Mouse (Mus musculus): ENCODE data around the gene Olfr195.
"Not testable (repeated sequence)": the region's sequence is repeated elsewhere in the genome, so short reads cannot be mapped to it uniquely, and the experiment has no call there.

The Olfr195 gene

DNA sequence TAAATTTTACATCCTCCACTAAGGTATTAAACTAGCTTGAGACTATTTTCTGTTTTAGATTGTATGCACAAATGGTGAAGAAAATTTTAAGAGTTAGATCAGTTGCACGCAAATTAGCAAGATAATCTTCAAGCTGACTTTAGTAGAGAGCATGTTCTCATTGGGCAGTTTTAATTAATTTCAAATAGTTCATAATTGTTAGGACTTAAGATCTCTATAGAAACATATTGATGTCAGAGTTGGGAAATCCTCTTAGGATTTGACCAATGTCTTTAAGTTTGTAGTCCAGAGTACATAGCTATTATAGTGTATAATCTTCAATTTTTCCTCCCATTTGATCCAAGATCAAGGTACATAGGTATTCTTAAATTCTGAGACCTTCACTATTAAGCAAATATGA lies at the start of gene Olfr195:
Gene Olfr195 (plus strand): TSS at position 301 of the 400 bp plus-strand sequence.
- DNase-seq: no peak

DNA sequence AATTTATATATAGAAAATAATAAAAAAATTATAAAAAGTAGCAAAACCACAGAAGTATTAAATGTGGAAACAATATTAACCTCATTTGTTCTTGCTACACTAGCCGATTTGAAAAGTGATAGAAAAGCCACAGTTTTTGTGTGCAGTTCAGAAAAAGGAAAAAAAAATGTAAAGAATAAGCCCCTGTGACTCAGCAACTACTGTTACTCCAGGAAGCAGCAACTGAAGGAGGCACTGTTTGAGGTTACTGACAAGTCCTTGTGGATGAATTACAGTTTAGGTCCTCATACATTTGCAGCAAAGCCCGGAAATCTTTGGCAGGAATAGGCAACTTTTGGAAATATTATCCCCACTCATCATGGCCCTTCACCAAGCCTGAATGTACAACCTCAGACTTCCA lies 41.5 kb upstream of the Olfr195 start:
- no peak for DNase-seq

DNA sequence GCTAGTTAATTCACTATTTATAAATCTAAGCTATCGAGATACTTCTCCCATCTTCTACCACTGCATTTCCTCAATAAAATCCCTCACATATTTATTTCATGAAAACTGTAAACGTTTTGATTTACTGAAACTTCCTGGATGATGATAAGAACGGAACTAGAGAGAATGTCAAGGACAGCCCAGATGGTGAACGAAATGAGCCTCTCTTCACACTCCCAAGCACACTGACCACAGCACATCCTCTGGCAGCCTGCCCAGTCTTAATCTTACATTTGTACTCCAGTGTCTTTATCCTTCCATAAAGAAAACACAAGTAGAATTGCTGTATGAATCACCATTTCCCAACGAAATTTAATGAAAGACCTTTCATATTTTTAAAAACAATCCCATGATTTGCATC lies 38.3 kb upstream of the Olfr195 start:
- DNase-seq: not testable (repeated sequence)

DNA sequence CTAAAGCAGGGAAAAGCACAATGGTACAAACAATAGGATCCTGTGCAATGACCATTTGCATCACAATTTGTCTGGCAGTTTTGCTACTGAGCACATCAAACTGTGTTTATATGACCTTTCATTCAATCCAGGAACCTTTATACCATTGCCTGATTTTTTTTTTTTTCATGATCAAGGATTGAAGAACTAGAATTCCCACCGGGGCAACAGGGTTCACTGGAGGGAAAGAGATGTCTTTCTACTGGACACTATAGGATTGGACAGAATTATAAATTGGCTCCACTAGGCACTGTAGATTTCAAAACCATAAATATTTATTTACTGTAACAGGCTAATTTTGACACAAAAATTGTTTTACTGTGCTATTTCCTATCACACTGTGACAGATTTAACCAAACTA lies 35.1 kb upstream of the Olfr195 start, which contains the start of gene Olfr193:
Gene Olfr193 (minus strand): TSS at position 101 of the 400 bp plus-strand sequence.
- no peak for DNase-seq

DNA sequence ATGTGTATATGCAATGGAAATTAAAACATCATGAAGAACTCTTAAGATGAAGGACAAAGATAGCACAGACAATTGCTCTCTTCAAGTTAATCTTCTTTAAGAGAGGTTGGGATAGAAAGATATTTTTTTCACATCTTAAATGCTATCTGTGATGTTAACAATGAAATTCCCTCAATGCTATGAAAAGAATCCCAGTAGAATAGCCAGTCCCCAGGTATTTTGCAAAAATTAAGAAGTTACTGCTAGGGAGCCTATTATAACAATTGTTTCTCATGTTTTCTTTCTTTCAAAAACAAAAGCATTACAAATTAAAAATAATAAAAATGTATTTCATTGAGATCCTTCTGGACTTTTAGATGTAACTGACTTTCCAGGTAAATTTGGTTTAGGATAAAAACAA lies 25.9 kb upstream of the Olfr195 start, which contains the start of gene Olfr194:
Gene Olfr194 (minus strand): TSS at position 101 of the 400 bp plus-strand sequence.
- no peak for DNase-seq

DNA sequence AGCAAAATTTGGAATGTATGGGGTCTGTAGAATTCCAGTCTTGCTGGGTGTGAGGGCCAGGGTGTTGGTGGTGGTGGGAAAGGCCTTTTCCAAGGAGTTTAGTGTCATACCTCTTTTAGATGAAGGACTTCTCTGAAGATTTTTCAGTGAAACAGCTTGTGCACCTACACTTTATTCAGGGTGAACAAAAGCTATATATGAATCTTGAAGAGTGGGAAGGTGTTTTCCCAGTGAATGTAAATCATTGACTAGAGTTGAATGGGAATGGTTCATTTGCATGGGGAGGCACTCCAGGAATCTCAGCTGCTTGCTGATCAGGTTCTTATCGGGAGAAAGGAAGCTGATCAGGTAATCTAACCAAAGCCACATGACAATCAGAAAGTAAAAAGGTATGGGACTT lies 16.1 kb upstream of the Olfr195 start:
- no peak for DNase-seq

DNA sequence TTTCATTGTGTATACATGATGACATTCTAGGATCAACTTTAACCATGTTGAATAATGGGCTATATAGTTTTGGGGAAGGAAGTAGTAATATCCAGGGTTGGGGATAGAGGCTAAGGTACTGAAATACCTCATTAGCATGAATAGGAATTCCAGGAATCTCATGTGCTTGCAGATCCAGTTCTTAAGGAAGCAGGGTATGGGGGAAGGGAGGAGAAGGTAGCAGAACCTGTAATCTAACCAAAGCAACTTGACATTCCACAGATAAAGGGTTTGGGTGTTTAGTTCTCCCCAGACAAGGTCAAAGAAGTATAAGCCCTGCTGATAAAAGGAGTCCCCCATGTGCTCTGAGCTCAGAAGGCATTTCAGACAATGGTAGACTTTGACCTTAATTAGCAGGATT lies 5.7 kb upstream of the Olfr195 start:
- no peak for DNase-seq

DNA sequence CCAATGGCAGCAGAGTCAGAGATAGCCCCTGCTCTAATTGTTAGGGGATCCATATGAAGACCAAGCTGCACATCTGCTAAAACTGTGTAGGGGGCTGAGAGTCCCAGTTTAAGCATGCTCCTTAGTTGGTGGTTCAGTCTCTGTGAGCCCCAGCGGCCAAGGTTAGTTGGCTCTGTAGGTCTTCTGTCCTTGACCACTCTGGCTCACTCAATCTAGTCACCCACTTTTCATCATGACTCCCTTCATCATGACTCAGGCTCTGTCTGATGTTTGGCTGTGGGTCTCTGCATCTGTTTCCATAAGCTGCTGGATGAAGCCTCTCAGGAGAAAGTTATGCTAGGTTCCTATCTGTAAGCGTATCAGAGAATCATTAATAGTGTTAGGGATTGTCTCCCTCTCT lies 5.2 kb downstream of the Olfr195 start:
- DNase-seq: no peak

DNA sequence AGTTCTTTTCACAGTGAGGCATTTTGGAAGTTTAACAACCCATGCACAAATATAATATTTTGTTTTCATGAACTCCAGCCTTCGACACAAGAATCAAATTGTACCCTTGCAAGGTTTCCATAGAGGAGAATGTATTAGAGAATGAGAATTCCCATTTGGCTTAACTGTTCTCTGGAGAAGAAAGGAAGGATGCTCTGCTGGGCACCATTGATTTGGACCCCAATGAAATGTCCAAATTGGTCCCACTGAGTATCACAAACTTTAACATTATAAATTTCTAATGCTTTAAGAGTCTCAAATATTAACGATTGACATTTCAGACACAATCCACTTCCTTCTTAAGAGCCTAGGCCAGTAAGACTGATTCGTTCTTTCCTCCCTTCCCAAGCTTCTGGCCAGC lies 23.5 kb downstream of the Olfr195 start, which contains the start of gene Olfr196:
Gene Olfr196 (minus strand): TSS at position 101 of the 400 bp plus-strand sequence.
- DNase-seq: no peak

Measured in cerebellum, postnatal 36 days (tissue).